Mouse (Mus musculus) heart, postnatal 36 days (tissue): ENCODE measurements around the gene Padi2. TPM values are rescaled to one million over a fixed set of nuclear protein-coding genes. Genes with fewer than 3 reads are reported as not detected.

Experiments
- DNase-seq, 2 experiments: peaks; one replicate each; pipeline ENCODE4 v3.0.0; 2021 to 2022
- intact Hi-C: fragments of 180-260 bp; cut with DNase I; formaldehyde crosslinking; loops from one replicate; pipeline ENCODE4 v1.15.1; 2025
- total RNA-seq, 2 experiments: library from RNA; stranded (reverse); gene quantifications; 2 replicates each; pipeline ENCODE4 v1.2.3; 2021

The Padi2 gene
- total RNA-seq, 2 experiments from 2014 or later: 0.56 to 1.0 TPM

GRCm38 (mm10) chr4:140880207-140880606 lies 25.9 kb upstream of the Padi2 start:
- DNase-seq: no peak
- intact Hi-C loops: no loop called here

- DNase-seq: no peak
- intact Hi-C loops: no loop called here
Observed at GRCm38 (mm10) chr4:140881026-140881670, 25.0 kb upstream of the Padi2 start.

DNA sequence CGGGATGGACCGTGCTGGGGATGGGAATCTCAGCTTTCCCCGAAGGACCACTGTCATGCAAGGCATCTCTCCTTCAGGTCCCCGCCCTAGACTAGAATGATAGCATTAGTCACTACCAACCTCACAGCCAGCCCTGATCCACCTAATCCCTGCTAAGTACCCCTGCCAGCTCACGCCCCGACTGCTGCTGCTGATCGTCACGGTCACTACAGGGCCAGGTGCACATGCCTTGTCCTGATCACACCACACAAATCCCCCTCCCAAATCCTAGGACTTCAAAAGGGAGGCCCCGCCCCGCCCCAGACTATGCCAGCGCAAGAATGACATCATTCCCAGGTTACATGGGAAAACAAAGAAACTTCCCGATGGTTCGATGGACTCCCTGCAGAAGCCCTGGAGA lies 24.4 kb upstream of the Padi2 start:
- DNase-seq: no peak
- intact Hi-C loops: no loop called here

- intact Hi-C loops: no loop called here
- DNase-seq: no peak
Observed at GRCm38 (mm10) chr4:140882365-140882764, 23.8 kb upstream of the Padi2 start.

DNA sequence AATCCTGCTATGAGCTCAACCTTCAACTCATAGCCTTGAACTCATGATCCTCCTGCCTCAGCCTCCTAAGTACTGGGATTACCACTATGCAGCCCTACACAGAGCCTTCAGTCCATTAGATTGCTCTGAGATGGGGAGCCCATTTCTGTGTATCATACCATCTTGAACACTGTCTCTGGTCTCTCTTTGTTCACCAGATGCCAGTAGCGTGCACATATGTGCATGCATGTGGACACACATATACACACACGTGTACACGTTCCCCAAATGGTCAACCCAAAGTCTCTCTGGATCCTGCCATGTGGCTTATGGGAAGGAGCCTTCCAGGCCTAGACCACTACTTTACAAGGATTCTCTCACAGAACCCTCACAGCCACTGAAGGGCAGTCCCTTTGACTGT lies 23.2 kb upstream of the Padi2 start:
- intact Hi-C loops: no loop called here
- DNase-seq: no peak

DNA sequence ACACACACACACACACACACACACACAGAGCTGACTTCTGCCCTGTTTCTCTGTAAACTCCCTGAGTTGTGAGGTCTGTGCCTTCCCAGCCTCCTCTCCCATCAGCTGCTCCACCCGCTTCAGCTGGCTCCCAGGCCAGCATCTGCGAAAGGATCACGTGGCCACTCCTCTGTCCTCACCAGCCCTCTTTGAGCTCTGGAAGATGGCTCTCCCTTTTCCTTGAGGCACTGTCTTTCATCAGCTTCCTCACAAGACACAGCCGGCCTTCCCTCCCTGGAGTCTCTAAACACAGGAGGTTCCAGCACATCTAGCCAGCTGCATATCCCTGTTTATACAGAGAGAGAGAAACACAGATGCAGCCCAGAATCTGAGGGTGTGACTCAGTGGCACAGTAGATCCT lies 22.3 kb upstream of the Padi2 start:
- no peak for DNase-seq
- intact Hi-C loops: no loop called here

DNA sequence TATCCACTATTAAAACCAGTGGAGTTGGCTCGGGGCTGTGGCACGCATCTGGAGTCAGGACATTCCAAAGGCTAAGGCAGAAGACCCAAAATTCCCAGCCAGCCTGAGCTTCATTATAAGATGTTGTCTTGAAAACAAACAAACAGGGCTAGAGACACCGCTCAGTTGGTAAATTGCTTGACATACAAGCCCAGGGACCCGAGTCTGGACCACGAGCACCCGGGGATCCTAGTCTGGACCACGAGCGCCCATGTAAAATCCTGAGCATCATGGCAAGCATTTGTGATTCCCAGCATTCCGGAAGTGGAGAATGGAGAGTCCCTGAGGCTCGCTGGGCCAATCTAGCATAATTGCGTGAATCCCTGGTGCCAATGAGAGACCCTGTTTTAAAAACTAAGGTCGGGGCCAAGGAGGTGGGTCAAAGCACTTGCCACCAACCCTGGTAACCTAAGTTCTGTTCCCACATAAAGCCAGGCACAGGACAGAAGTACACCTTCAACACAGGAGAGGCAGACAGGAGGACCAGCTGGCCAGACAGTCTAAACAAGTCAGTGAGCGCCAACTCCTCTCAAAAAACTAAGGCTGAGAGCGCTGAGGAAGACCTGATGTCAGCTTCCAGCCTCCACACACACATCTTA lies 14.5 kb upstream of the Padi2 start:
- intact Hi-C loops: no loop called here
- no peak for DNase-seq

DNA sequence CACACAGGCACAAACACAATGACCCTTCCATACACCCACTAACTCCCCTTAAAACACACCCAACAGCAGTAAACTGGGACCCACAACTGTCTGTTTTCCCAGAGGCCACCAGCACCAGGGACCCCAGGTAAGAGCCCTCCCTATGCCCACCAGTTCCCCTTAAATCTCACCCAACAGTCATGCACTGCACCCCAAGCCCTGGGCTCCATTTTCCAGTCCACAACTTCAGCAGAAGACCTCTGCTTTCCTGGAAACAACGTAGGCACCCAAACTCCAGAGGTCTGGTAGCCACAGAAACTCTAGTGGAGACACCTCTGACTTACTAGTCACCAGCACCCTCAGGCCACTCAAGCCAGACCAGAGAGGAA lies 14.0 kb upstream of the Padi2 start:
- DNase-seq: no peak
- intact Hi-C loops: no loop called here

GRCm38 (mm10) chr4:140904776-140905425 lies 1.2 kb upstream of the Padi2 start:
- DNase-seq: no peak
- intact Hi-C loops: loop anchor here (1.0 to 5.0 kb wide), 3 partner anchors 51 to 223 kb away; no protein-coding TSS in a partner anchor

- no peak for DNase-seq
- intact Hi-C loops: no loop called here
Observed at GRCm38 (mm10) chr4:140905426-140905871, 695 bp upstream of the Padi2 start.

DNA sequence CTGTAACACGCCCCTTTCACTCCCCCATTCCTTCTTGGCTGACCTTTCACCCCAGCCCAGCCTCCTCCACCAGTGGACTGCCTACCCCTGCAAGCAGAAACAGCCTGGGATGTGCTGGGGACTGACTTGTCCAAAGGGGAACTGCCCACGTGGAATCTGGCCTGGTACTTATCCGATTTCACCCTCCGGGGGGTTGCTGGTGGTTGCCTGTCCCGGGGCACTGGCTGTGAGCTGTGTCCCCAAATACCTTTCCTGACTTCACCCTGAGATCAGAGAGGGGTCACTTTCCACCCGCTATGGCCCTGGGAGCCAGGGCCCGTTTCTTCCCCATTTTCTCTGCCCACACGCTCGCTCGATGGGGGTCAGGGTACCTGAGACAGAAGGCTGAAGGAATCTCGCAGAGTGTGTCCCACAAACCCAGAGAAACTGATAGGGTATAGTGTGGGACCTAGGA lies 710 bp downstream of the Padi2 start:
- intact Hi-C loops: no loop called here
- no peak for DNase-seq

- intact Hi-C loops: no loop called here
- no peak for DNase-seq
Observed at GRCm38 (mm10) chr4:140907306-140908024, 1.3 kb downstream of the Padi2 start.

- no peak for DNase-seq
- intact Hi-C loops: no loop called here
Observed at GRCm38 (mm10) chr4:140908627-140909026, 2.5 kb downstream of the Padi2 start.

- intact Hi-C loops: no loop called here
- DNase-seq: no peak
Observed at GRCm38 (mm10) chr4:140909536-140909935, 3.4 kb downstream of the Padi2 start.

DNA sequence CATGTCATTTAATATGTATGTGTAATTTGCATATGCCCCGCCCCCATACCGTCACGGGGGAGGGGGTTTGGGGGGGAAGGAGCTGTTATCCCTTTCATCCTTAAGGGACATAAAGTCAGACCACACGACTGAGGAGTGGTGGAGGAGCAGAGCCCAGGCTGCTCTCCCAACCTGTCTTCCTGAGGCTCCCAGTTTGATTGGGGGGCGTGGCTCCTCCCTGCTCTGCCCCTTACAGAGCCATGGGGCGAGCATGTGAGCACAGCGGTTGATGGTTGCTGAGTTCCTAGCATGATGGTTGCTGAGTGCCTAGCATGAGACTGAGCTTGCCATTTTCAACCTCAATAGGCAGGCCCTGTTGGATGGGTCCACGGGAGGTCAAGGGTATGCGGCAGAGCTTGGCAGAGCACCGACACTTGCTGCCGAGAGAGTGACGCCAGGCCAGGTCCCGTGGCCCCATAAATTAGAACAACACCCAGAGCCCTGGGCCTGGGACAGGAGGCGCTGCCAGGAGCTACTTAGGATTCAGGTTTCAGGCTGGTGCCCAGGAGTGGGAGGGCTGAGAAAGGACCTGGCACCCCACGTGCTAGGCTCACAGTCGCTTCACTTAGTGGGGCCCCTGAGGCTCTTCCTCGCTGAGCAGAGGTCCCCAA lies 4.6 kb downstream of the Padi2 start:
- peak; percentile 21 to 34 for DNase-seq
- intact Hi-C loops: no loop called here

DNA sequence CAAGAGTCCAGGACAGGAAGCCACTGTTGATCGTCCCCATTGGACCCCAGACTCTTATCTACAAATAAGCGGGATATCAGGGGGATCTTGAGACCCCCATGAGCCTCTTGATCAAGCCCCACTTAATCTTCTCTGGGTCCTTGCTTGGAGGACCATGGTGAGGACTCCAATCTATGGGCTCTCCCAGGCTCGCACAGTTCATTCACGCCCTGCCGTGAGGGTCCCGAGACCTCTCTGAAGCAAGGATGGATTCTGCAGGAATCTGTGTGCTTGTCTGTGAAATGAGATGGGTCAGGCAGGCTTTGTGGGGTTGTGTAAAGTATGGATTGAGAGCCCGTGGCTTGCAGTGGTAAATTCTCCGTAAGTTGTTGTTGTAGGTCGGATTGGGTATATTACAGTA lies 5.3 kb downstream of the Padi2 start:
- intact Hi-C loops: no loop called here
- no peak for DNase-seq

GRCm38 (mm10) chr4:140912271-140912833 lies 6.2 kb downstream of the Padi2 start:
- intact Hi-C loops: no loop called here
- no peak for DNase-seq

DNA sequence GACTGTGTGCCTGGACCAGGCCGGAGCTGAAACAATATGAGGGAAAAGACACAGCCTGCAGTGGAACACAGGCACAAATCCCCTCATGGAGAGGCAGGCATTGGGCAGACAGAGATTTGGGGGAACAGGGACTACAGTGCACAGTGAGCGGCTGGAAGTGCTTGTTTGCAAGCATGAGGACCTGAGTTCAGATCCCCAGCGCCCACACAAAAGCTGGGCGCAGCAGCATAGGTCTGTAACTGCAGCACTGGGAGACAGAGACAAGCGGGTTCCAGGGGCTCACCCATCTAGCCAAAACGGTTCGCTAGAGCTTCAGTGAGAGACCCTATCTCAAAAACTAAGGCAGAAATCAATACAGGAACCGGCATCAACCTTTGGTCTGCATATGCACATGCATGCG lies 7.4 kb downstream of the Padi2 start:
- intact Hi-C loops: no loop called here
- no peak for DNase-seq

GRCm38 (mm10) chr4:140914731-140915131 lies 8.6 kb downstream of the Padi2 start:
- no peak for DNase-seq
- intact Hi-C loops: no loop called here

DNA sequence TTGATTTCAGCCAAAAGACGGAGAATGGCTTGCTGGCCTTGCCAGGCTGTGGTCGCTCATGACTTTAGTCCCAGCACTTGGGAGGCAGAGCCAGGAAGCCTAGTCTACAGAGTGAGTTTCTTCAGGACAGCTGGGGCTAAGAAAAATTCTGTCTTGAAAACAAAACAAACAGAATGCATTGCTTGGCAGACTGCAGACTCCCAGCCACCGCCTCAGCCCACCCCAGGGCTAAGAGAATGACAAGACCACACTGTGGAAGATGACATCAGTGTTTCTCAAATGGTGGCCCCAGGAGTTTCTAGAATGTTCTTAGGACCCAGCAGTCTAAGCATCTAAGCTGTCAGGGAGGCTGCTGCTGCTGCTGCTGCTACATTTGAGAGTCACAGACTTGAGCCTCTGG lies 9.1 kb downstream of the Padi2 start:
- intact Hi-C loops: no loop called here
- DNase-seq: no peak

GRCm38 (mm10) chr4:140916296-140916695 lies 10.2 kb downstream of the Padi2 start:
- intact Hi-C loops: no loop called here
- no peak for DNase-seq
